Mouse (Mus musculus): ENCODE measurements around the gene Ranbp17. TPM values are rescaled to one million over a fixed set of nuclear protein-coding genes. Genes with fewer than 3 reads are reported as not detected.

The Ranbp17 gene
- total and polyA plus RNA-seq, 3 experiments = 0.51 to 8.0 (median 6.2) TPM

DNA sequence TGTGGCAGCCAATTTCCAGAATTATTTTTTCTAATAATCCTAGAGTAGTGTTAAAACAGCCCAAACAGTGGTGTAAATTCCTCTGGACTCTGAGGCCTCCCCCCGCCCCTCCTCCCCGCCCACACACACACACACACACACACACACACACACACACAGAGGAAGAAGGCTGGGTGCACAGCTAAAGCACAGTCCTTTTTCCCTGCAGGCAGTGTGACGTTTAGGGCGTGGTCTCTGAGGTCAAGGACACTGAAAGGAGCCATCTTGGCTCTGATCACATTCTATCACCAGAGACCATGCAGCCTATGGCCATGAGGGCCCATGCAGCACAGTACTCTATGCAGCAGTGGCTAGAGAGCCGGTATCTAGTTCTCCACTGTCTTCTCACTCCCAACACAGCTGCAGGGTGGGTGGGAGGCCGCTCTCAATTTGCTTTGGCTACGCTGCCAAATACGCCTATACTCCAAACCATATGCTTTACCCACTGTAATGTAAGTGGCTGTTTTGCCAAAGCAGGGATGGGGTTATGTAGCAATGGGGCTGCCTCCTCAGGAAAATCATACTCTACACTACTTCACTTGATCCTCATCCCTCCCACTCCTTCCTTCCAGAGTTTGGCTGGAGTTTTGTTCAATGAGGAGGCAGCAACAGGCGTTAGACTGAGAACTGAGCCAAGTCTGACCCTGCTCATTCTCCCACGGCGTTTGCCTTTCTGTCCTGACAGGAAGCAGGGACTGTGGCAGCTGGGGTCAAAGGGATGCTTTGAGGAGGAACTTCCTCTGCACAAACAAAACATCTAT, 291.8 kb downstream of the Ranbp17 start:
- H3K4me3 ChIP-seq (ENCODE audit: low read depth, low read length) = no peak overlapping the region
- H3K36me3 ChIP-seq (replicated peaks) = no peaks in the 10 kb centered on the region
- no peaks in the 10 kb centered on the region for H3K27me3 ChIP-seq (ENCODE audit: insufficient read depth, low read length)
- ATAC-seq (ENCODE audit: extremely low read depth, insufficient number of reproducible peaks, low FRiP score, poor library complexity, severe bottlenecking) = no peak
- DNase-seq (ENCODE audit: low spot score) = no peak
- peaks cover 3% of the 10 kb centered on the region; the same call in 1 of the 2 replicates for H3K4me1 ChIP-seq (ENCODE audit: insufficient read depth, low read depth, low read length)
- no peak for TF ChIP-seq TAL1 (conservative IDR thresholded peaks at IDR 0.05; ENCODE audit: low read depth, low read length)
- TF ChIP-seq GATA2 (IDR thresholded peaks at IDR 0.05; ENCODE audit: borderline replicate concordance, low read depth, low read length) = no peak
- TF ChIP-seq GATA1 (IDR thresholded peaks at IDR 0.05; ENCODE audit: borderline replicate concordance, low read length) = no peak
- no peak for TF ChIP-seq POLR2AphosphoS5 (IDR thresholded peaks at IDR 0.05; ENCODE audit: insufficient replicate concordance, low read depth, low read length)
- TF ChIP-seq CTCF (IDR thresholded peaks at IDR 0.05; ENCODE audit: low read depth, low read length) = no peak
- no peaks in the 10 kb centered on the region for H3K9me3 ChIP-seq (replicated peaks)

DNA sequence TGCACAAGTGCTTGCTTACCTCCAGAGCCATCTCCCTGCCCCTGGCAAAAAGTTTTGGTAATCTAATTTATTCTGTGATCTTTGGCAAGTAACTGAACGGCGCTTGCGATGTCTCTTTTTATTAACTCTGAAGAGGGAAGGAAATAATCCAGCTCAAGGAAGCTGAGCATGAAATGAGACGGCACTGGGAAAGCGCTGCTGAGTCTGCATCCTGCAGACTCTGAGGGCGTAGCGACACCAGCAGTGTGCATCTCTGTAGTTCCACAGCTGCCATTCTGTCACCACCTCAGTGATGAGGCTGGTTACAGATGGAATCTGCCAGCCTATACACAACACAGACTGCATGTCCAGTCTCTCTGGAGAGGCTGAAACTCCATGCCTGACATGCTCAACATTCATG, 292.8 kb downstream of the Ranbp17 start:
- Histone ChIP-seq H3K9me3 (replicated peaks) (no peaks in the 10 kb centered on the region), H3K27me3 (ENCODE audit: insufficient read depth, low read length) (no peaks in the 10 kb centered on the region), H3K4me1 (ENCODE audit: insufficient read depth, low read depth, low read length) (peaks cover 3% of the 10 kb centered on the region; the same call in 1 of the 2 replicates), H3K36me3 (replicated peaks) (no peaks in the 10 kb centered on the region), H3K4me3 (ENCODE audit: low read depth, low read length) (no peak overlapping the region)
- ATAC-seq (ENCODE audit: extremely low read depth, insufficient number of reproducible peaks, low FRiP score, poor library complexity, severe bottlenecking) = no peak
- DNase-seq (ENCODE audit: low spot score) = no peak
- TF ChIP-seq TAL1 (conservative IDR thresholded peaks at IDR 0.05; ENCODE audit: low read depth, low read length) (no peak), CTCF (IDR thresholded peaks at IDR 0.05; ENCODE audit: low read depth, low read length) (no peak), POLR2AphosphoS5 (IDR thresholded peaks at IDR 0.05; ENCODE audit: insufficient replicate concordance, low read depth, low read length) (no peak), GATA2 (IDR thresholded peaks at IDR 0.05; ENCODE audit: borderline replicate concordance, low read depth, low read length) (no peak), GATA1 (IDR thresholded peaks at IDR 0.05; ENCODE audit: borderline replicate concordance, low read length) (no peak)

DNA sequence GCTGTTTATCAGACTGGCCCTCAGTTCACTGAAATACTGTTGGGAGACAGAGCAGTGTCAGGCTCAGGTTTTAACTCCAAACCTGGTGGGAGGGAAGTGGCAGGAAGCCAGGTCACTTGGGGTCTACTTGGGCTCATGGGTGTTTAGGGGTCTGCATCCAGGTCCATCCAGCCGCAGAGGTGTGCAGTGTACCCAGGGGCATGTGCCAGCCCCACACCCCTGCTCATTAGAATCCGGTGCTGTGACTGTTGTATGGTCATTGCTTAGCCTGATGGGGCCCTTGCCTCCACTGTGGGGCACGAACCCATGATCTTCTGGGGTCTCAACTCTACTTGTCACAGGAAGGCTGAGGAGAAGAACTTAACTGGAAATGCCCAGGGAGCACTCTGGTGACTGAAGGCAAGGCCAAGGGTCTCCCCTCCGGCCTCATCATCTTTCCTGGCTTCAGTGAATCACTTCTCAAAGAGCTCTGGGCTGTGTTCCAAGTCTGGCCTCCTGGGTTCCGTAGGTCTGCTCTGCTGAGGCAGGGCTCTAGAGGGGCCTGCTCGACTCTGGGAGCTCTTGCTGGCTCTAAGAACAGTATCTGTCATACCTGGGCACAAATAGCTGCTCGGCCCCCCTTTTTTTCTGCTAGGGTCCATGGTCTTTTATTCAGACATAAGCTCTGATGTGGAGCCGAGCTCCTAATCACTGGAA, 296.0 kb downstream of the Ranbp17 start:
- Histone ChIP-seq H3K4me3 (ENCODE audit: low read depth, low read length) (no peak overlapping the region), H3K9me3 (replicated peaks) (no peaks in the 10 kb centered on the region), H3K36me3 (replicated peaks) (no peaks in the 10 kb centered on the region), H3K4me1 (ENCODE audit: insufficient read depth, low read depth, low read length) (peaks cover 3% of the 10 kb centered on the region; the same call in 1 of the 2 replicates), H3K27me3 (ENCODE audit: insufficient read depth, low read length) (no peaks in the 10 kb centered on the region)
- DNase-seq (ENCODE audit: low spot score) (no peak), ATAC-seq (ENCODE audit: extremely low read depth, insufficient number of reproducible peaks, low FRiP score, poor library complexity, severe bottlenecking) (no peak)
- TF ChIP-seq CTCF (IDR thresholded peaks at IDR 0.05; ENCODE audit: low read depth, low read length) (no peak), GATA1 (IDR thresholded peaks at IDR 0.05; ENCODE audit: borderline replicate concordance, low read length) (no peak), POLR2AphosphoS5 (IDR thresholded peaks at IDR 0.05; ENCODE audit: insufficient replicate concordance, low read depth, low read length) (no peak), TAL1 (conservative IDR thresholded peaks at IDR 0.05; ENCODE audit: low read depth, low read length) (no peak), GATA2 (IDR thresholded peaks at IDR 0.05; ENCODE audit: borderline replicate concordance, low read depth, low read length) (no peak)

DNA sequence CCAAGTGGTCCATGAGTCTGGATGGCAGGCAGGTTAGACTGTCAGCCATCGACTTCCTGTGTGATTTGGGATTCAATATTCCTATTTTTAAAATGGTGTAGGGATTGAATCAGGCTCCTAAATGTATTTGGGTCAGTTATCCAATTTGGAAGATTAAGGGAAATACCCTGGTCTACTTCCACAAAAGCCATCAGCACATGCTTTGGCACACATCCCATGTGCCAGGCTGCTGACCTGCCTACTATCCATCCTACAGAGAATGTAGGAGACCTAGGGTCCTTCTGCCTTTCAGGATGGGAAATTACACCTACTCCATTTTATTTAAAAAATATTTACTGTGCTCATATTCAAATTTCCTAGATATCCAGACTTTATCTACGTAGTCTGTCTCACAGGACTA, 306.1 kb downstream of the Ranbp17 start:
- H3K4me1 ChIP-seq (ENCODE audit: insufficient read depth, low read depth, low read length) = no peaks in the 10 kb centered on the region
- H3K4me3 ChIP-seq (ENCODE audit: low read depth, low read length) = no peak overlapping the region
- peaks cover 21% of the 10 kb centered on the region for H3K9me3 ChIP-seq (replicated peaks)
- no peaks in the 10 kb centered on the region for H3K36me3 ChIP-seq (replicated peaks)
- no peak for ATAC-seq (ENCODE audit: extremely low read depth, insufficient number of reproducible peaks, low FRiP score, poor library complexity, severe bottlenecking)
- TF ChIP-seq CTCF (IDR thresholded peaks at IDR 0.05; ENCODE audit: low read depth, low read length) (no peak), GATA1 (IDR thresholded peaks at IDR 0.05; ENCODE audit: borderline replicate concordance, low read length) (no peak), POLR2AphosphoS5 (IDR thresholded peaks at IDR 0.05; ENCODE audit: insufficient replicate concordance, low read depth, low read length) (no peak), TAL1 (conservative IDR thresholded peaks at IDR 0.05; ENCODE audit: low read depth, low read length) (no peak), GATA2 (IDR thresholded peaks at IDR 0.05; ENCODE audit: borderline replicate concordance, low read depth, low read length) (no peak)
- no peak for DNase-seq (ENCODE audit: low spot score)
- peaks cover 4% of the 10 kb centered on the region; the same call in 1 of the 2 replicates for H3K27me3 ChIP-seq (ENCODE audit: insufficient read depth, low read length)

DNA sequence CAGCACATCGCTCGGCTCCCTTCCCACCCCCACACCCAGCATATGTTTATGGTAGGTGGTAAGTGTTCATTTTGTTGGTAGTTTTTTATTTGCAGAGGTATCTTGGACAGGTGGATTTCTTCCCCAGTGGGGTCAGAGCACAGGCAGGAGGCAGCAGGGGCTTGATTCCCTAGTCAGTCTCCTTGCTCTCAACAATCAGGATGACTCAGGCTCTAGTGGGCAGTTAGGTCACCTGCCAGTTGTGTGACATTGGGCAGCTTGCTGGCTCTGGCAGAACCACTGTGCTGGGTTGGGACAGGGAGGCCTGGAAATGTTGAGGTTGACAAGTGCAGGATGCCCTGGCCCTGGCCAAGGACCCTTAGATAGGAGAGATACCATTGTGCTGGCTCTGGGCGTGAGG, 308.6 kb downstream of the Ranbp17 start:
- peaks cover 8% of the 10 kb centered on the region; the same call in 1 of the 2 replicates for H3K27me3 ChIP-seq (ENCODE audit: insufficient read depth, low read length)
- ATAC-seq (ENCODE audit: extremely low read depth, insufficient number of reproducible peaks, low FRiP score, poor library complexity, severe bottlenecking) (no peak), DNase-seq (ENCODE audit: low spot score) (no peak)
- TF ChIP-seq GATA2 (IDR thresholded peaks at IDR 0.05; ENCODE audit: borderline replicate concordance, low read depth, low read length) = no peak
- no peak for TF ChIP-seq CTCF (IDR thresholded peaks at IDR 0.05; ENCODE audit: low read depth, low read length)
- TF ChIP-seq TAL1 (conservative IDR thresholded peaks at IDR 0.05; ENCODE audit: low read depth, low read length) = no peak
- no peak for TF ChIP-seq GATA1 (IDR thresholded peaks at IDR 0.05; ENCODE audit: borderline replicate concordance, low read length)
- TF ChIP-seq POLR2AphosphoS5 (IDR thresholded peaks at IDR 0.05; ENCODE audit: insufficient replicate concordance, low read depth, low read length) = no peak
- H3K4me3 ChIP-seq (ENCODE audit: low read depth, low read length) = no peak overlapping the region
- no peaks in the 10 kb centered on the region for H3K4me1 ChIP-seq (ENCODE audit: insufficient read depth, low read depth, low read length)
- peaks cover 44% of the 10 kb centered on the region for H3K9me3 ChIP-seq (replicated peaks)
- no peaks in the 10 kb centered on the region for H3K36me3 ChIP-seq (replicated peaks)

DNA sequence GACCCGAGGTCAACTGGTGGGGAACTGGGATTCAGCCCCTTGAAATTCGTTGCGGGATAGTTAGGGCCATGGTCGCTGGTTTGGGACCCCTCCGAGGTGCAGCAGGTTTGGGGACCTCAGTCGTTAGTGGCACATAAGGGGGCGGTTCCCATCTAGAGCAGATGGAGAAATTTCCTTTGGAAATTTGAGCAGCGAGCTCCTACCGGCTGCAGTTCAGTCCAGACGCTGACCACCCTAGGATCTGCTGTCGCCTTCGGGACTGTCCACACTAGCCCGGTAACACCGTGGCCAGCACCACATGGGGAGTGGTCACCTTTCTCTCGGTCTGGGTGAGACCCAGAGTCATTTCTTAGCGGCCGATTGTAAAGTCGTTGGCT, 309.2 kb downstream of the Ranbp17 start:
- H3K27me3 ChIP-seq (ENCODE audit: insufficient read depth, low read length) = peaks cover 8% of the 10 kb centered on the region; the same call in 1 of the 2 replicates
- TF ChIP-seq GATA2 (IDR thresholded peaks at IDR 0.05; ENCODE audit: borderline replicate concordance, low read depth, low read length) = no peak
- TF ChIP-seq POLR2AphosphoS5 (IDR thresholded peaks at IDR 0.05; ENCODE audit: insufficient replicate concordance, low read depth, low read length) = no peak
- TF ChIP-seq TAL1 (conservative IDR thresholded peaks at IDR 0.05; ENCODE audit: low read depth, low read length) = no peak
- no peak for TF ChIP-seq GATA1 (IDR thresholded peaks at IDR 0.05; ENCODE audit: borderline replicate concordance, low read length)
- TF ChIP-seq CTCF (IDR thresholded peaks at IDR 0.05; ENCODE audit: low read depth, low read length) = no peak
- no peak for ATAC-seq (ENCODE audit: extremely low read depth, insufficient number of reproducible peaks, low FRiP score, poor library complexity, severe bottlenecking)
- H3K4me3 ChIP-seq (ENCODE audit: low read depth, low read length) = no peak overlapping the region; the same call in 1 of the 2 replicates
- H3K4me1 ChIP-seq (ENCODE audit: insufficient read depth, low read depth, low read length) = no peaks in the 10 kb centered on the region
- no peaks in the 10 kb centered on the region for H3K36me3 ChIP-seq (replicated peaks)
- no peak for DNase-seq (ENCODE audit: low spot score)
- H3K9me3 ChIP-seq (replicated peaks) = peaks cover 45% of the 10 kb centered on the region
